Mouse (Mus musculus): ENCODE results near the gene Armh2. TPM values are rescaled to one million over a fixed set of nuclear protein-coding genes. Genes with fewer than 3 reads are reported as not detected.
A peak's percentile ranks its signal among the peaks of the same experiment; 100 is the strongest.

Armh2 gene
- polyA plus RNA-seq (2014; fragmentation: Nextera tagmentation; extraction: Ambion mirVana), result not detected in 2 replicates

DNA sequence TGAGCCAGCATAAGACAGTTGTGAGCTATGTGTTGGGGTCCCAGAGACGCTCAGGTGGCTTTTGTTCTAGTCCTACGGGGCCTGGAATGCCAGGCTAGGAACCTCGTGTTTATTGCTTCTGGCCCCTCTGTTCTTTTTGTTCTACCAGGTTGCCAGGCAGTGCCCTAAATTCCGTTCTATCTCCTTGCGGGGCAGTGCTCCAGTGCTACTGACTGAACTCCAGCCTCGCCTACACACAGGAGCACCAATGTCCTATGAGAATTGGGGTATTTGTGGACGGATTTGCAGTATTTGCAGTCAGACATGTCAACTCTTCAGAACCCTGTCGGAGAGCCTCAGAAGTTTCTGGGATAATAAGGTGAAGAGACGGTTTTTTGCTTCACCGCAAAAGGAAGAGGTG is at the start of gene Armh2:
Armh2 (plus strand) TSS at position 205 of the 400 bp plus-strand sequence.
- Histone ChIP-seq H3K4me3 (replicated peaks; ENCODE audit: low read depth, low read length) (no peak within 1 kb of the TSS), H3K9ac (replicated peaks; ENCODE audit: low read length) (no peak within 1 kb of the TSS), H3K4me1 (ENCODE audit: control insufficient read depth, insufficient read depth, low read length) (no peaks in the 10 kb centered on the region), H3K9me3 (ENCODE audit: control insufficient read depth, low read length) (no peaks in the 10 kb centered on the region), H3K27ac (replicated peaks; ENCODE audit: low read depth, low read length) (no peak within 1 kb of the TSS), H3K4me2 (ENCODE audit: low read length) (no peak within 1 kb of the TSS), H3K27me3 (ENCODE audit: control insufficient read depth, insufficient read depth, low read length) (no peaks in the 10 kb centered on the region), H3K36me3 (ENCODE audit: control insufficient read depth, insufficient read depth, low read length) (no peaks in the 10 kb centered on the region)
- no peak for ATAC-seq (ENCODE audit: low FRiP score, low TSS enrichment)
- no peak for DNase-seq
- WGBS, result 90% methylated on average over 10 of the region's 10 CpGs

GRCm38 (mm10) chr13:24693312-24693711 is 47.7 kb upstream of the Armh2 start:
- no peaks in the 10 kb centered on the region for H3K4me1 ChIP-seq (ENCODE audit: control insufficient read depth, insufficient read depth, low read length)
- DNase-seq, result no peak
- ATAC-seq (ENCODE audit: low FRiP score, low TSS enrichment), result no peak
- no peak overlapping the region for H3K4me3 ChIP-seq (replicated peaks; ENCODE audit: low read depth, low read length)
- no peak overlapping the region for H3K27ac ChIP-seq (replicated peaks; ENCODE audit: low read depth, low read length)
- no peak overlapping the region for H3K9ac ChIP-seq (replicated peaks; ENCODE audit: low read length)
- no peak overlapping the region for H3K4me2 ChIP-seq (ENCODE audit: low read length)
- no peaks in the 10 kb centered on the region for H3K27me3 ChIP-seq (ENCODE audit: control insufficient read depth, insufficient read depth, low read length)
- H3K36me3 ChIP-seq (ENCODE audit: control insufficient read depth, insufficient read depth, low read length), result peaks cover 26% of the 10 kb centered on the region
- no peaks in the 10 kb centered on the region for H3K9me3 ChIP-seq (ENCODE audit: control insufficient read depth, low read length)
- 92% methylated on average over 7 of the region's 7 CpGs for WGBS

DNA sequence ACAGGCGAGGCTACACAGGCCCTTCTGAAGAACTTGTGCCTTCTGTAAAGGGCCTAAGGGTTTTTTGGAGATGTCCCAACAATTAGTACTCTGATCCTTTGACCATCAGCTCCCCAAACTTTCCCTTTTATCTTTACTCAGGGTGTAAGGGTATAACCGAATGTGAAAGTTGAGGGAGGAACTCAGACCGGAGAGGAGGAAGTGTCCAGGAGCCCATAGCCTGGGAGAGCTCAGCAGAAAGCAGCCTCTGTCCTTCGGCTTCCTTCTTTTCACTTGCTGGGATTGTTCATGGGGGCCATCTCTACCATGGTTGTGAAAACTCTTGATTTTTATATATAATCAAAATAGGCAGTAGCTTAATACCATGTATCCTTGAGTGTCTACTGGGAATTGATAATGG is 42.3 kb upstream of the Armh2 start:
- no peak overlapping the region for H3K27ac ChIP-seq (replicated peaks; ENCODE audit: low read depth, low read length)
- ATAC-seq (ENCODE audit: low FRiP score, low TSS enrichment) (no peak), DNase-seq (no peak)
- H3K4me3 ChIP-seq (replicated peaks; ENCODE audit: low read depth, low read length), result no peak overlapping the region
- H3K27me3 ChIP-seq (ENCODE audit: control insufficient read depth, insufficient read depth, low read length), result no peaks in the 10 kb centered on the region
- H3K4me2 ChIP-seq (ENCODE audit: low read length), result no peak overlapping the region
- 88% methylated on average over 4 of the region's 4 CpGs for WGBS
- no peak overlapping the region for H3K9ac ChIP-seq (replicated peaks; ENCODE audit: low read length)
- peaks cover 48% of the 10 kb centered on the region for H3K36me3 ChIP-seq (ENCODE audit: control insufficient read depth, insufficient read depth, low read length)
- no peaks in the 10 kb centered on the region for H3K9me3 ChIP-seq (ENCODE audit: control insufficient read depth, low read length)
- H3K4me1 ChIP-seq (ENCODE audit: control insufficient read depth, insufficient read depth, low read length), result no peaks in the 10 kb centered on the region

GRCm38 (mm10) chr13:24702128-24702527 is 38.9 kb upstream of the Armh2 start:
- no peaks in the 10 kb centered on the region for H3K9me3 ChIP-seq (ENCODE audit: control insufficient read depth, low read length)
- H3K4me2 ChIP-seq (ENCODE audit: low read length), result no peak overlapping the region
- H3K27me3 ChIP-seq (ENCODE audit: control insufficient read depth, insufficient read depth, low read length), result no peaks in the 10 kb centered on the region
- ATAC-seq (ENCODE audit: low FRiP score, low TSS enrichment) (no peak), DNase-seq (no peak)
- H3K4me3 ChIP-seq (replicated peaks; ENCODE audit: low read depth, low read length), result no peak overlapping the region
- WGBS, result 78% methylated on average over 5 of the region's 5 CpGs
- H3K9ac ChIP-seq (replicated peaks; ENCODE audit: low read length), result no peak overlapping the region
- H3K4me1 ChIP-seq (ENCODE audit: control insufficient read depth, insufficient read depth, low read length), result no peaks in the 10 kb centered on the region
- H3K36me3 ChIP-seq (ENCODE audit: control insufficient read depth, insufficient read depth, low read length), result peaks cover 41% of the 10 kb centered on the region
- H3K27ac ChIP-seq (replicated peaks; ENCODE audit: low read depth, low read length), result no peak overlapping the region

DNA sequence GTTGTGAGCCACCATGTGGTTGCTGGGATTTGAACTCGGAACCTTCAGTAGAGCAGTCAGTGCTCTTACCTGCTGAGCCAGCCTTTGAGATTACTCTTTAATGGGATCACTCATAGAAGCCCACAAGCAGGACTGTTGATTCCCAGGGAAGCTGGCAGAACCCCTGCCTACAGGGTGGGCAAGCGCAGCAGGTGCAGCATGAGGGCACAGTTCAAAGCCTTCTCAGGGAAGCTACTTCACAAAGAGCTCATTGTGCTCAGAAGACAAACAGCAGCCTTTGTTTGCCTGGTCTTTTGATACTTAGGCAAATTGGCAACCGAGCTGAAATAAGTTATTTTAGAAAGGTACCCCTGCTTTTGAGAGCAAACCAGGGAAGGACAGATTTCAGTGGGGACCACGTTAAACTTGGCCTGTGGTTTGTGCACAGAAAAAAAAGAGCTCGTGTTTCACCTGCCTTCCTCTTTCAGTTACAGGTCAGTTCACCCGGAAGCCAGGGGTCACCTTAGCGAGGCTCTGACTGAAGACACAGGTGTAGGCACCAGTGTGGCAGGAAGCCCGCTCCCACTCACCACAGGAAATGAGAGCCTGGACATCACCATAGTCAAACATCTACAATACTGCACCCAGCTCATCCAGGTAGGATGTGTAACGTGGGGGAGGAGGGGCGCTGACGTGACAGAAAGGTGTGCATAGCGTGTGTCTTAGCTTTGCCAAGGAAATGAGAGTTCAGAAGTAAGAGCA is 31.2 kb upstream of the Armh2 start:
- Histone ChIP-seq H3K9me3 (ENCODE audit: control insufficient read depth, low read length) (no peaks in the 10 kb centered on the region), H3K36me3 (ENCODE audit: control insufficient read depth, insufficient read depth, low read length) (peaks cover 35% of the 10 kb centered on the region), H3K4me2 (ENCODE audit: low read length) (no peak overlapping the region), H3K9ac (replicated peaks; ENCODE audit: low read length) (no peak overlapping the region), H3K27me3 (ENCODE audit: control insufficient read depth, insufficient read depth, low read length) (no peaks in the 10 kb centered on the region), H3K27ac (replicated peaks; ENCODE audit: low read depth, low read length) (no peak overlapping the region), H3K4me3 (replicated peaks; ENCODE audit: low read depth, low read length) (no peak overlapping the region), H3K4me1 (ENCODE audit: control insufficient read depth, insufficient read depth, low read length) (no peaks in the 10 kb centered on the region)
- ATAC-seq (ENCODE audit: low FRiP score, low TSS enrichment) (no peak), DNase-seq (no peak)
- WGBS, result 72% methylated on average over 12 of the region's 12 CpGs

DNA sequence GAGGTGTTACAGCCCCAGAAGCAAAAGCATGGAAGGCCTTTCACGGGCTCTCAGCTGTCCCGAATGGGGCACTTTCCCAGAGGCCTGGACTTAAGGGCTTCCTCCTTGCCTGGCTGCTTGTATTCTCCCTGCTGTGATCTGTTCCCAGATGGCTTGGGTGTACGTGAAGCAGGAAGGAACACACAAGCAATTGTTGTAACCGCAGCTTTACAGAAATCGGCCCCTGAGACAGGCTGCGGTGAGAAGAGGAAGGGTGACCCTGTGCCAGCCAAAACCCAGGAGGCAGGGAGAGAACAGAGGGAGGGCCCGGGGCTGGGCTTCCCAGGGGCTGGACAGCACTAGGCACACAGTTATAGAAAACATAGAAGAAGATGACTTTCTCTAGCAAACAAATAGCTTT is 30.1 kb upstream of the Armh2 start:
- 71% methylated on average over 7 of the region's 7 CpGs for WGBS
- no peaks in the 10 kb centered on the region; the same call in 1 of the 2 replicates for H3K4me1 ChIP-seq (ENCODE audit: control insufficient read depth, insufficient read depth, low read length)
- no peak overlapping the region for H3K4me2 ChIP-seq (ENCODE audit: low read length)
- peaks cover 37% of the 10 kb centered on the region for H3K36me3 ChIP-seq (ENCODE audit: control insufficient read depth, insufficient read depth, low read length)
- ATAC-seq (ENCODE audit: low FRiP score, low TSS enrichment) (no peak), DNase-seq (no peak)
- H3K9me3 ChIP-seq (ENCODE audit: control insufficient read depth, low read length), result no peaks in the 10 kb centered on the region
- H3K4me3 ChIP-seq (replicated peaks; ENCODE audit: low read depth, low read length), result no peak overlapping the region
- H3K9ac ChIP-seq (replicated peaks; ENCODE audit: low read length), result no peak overlapping the region
- no peak overlapping the region; the same call in 1 of the 2 replicates for H3K27ac ChIP-seq (replicated peaks; ENCODE audit: low read depth, low read length)
- H3K27me3 ChIP-seq (ENCODE audit: control insufficient read depth, insufficient read depth, low read length), result no peaks in the 10 kb centered on the region

DNA sequence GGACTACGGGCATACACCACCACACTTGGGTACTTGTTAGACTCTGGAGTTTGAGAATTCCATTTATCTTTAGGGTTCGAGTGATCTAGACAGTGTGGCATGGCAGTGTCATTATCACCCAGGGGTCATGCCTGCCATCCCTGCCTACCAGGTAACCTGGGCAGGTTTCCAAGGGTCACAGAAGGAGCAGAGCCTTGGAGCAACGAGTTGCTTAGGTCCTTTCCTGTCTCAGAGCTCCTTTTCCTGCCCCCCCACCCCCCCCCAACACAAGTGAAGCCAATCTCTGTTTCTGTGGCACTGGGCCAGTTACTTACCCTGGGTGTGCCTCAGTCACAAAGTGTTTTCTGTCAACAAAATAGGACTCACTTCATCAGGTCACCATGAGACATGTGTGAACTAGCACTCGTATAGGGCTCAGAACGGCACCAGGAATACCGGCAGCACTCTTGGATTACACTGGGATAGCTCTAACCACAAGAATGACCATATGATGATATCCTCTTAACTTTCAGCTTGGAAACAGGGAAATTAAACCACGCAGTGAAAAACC is 28.4 kb upstream of the Armh2 start:
- no peak overlapping the region for H3K27ac ChIP-seq (replicated peaks; ENCODE audit: low read depth, low read length)
- no peaks in the 10 kb centered on the region for H3K27me3 ChIP-seq (ENCODE audit: control insufficient read depth, insufficient read depth, low read length)
- DNase-seq, result no peak
- no peak overlapping the region for H3K4me2 ChIP-seq (ENCODE audit: low read length)
- WGBS, result 92% methylated on average over 7 of the region's 7 CpGs
- no peaks in the 10 kb centered on the region; the same call in 1 of the 2 replicates for H3K4me1 ChIP-seq (ENCODE audit: control insufficient read depth, insufficient read depth, low read length)
- H3K36me3 ChIP-seq (ENCODE audit: control insufficient read depth, insufficient read depth, low read length), result peaks cover 48% of the 10 kb centered on the region
- no peak overlapping the region for H3K9ac ChIP-seq (replicated peaks; ENCODE audit: low read length)
- ATAC-seq (ENCODE audit: low FRiP score, low TSS enrichment), result no peak
- H3K4me3 ChIP-seq (replicated peaks; ENCODE audit: low read depth, low read length), result no peak overlapping the region
- no peaks in the 10 kb centered on the region for H3K9me3 ChIP-seq (ENCODE audit: control insufficient read depth, low read length)

DNA sequence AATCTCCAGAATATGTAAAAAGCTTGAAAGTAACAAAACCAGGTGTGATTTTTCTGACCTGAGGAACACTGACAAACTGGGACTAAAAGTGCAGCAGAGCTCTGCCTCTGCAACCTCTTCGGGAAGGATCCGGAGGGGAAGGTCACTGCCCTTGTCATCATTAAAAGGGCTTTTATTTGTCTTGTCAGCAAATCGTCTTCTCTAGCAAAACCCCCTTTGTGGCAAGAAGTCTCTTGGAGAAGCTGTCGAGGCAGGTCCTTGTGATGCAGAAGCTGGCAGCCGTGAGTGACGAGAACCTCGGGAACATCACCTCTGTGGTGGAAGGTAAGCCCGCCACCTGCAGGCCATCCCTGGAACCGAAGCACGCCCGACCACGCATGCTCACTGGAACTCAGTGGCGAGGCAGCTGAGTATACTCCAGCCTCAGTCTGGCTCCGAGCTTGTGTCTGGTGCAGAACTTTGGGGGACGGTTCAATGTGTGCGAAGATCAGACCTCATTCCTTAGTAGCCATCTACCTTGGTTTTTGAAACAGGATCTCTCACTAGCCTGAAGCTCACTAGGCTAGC is 27.5 kb upstream of the Armh2 start:
- Histone ChIP-seq H3K27ac (replicated peaks; ENCODE audit: low read depth, low read length) (no peak overlapping the region), H3K4me1 (ENCODE audit: control insufficient read depth, insufficient read depth, low read length) (no peaks in the 10 kb centered on the region; the same call in 1 of the 2 replicates), H3K4me3 (replicated peaks; ENCODE audit: low read depth, low read length) (no peak overlapping the region), H3K4me2 (ENCODE audit: low read length) (peak overlapping the region; percentile 31), H3K27me3 (ENCODE audit: control insufficient read depth, insufficient read depth, low read length) (no peaks in the 10 kb centered on the region), H3K36me3 (ENCODE audit: control insufficient read depth, insufficient read depth, low read length) (peaks cover 50% of the 10 kb centered on the region), H3K9ac (replicated peaks; ENCODE audit: low read length) (no peak overlapping the region), H3K9me3 (ENCODE audit: control insufficient read depth, low read length) (no peaks in the 10 kb centered on the region)
- ATAC-seq (ENCODE audit: low FRiP score, low TSS enrichment), result peak; percentile 84
- peak; percentile 91 for DNase-seq
- 9% methylated on average over 16 of the region's 16 CpGs for WGBS
